Mouse (Mus musculus): ENCODE data around the gene Gng2.

- no peak for TF ChIP-seq CTCF (IDR thresholded peaks at IDR 0.05; ENCODE audit: low read depth, low read length)
- no peak for TF ChIP-seq POLR2A (IDR thresholded peaks at IDR 0.05; ENCODE audit: insufficient read depth, low read length)
- no peak for TF ChIP-seq EP300 (IDR thresholded peaks at IDR 0.05; ENCODE audit: insufficient read depth, low read depth, low read length)
Measured at GRCm38 (mm10) chr14:19969566-19969965, 7.9 kb downstream of the Gng2 start.

Data from ES-Bruce4 (cell line).